Mouse (Mus musculus): Measurements from ENCODE around the gene Mnat1.

Mnat1 gene

DNA sequence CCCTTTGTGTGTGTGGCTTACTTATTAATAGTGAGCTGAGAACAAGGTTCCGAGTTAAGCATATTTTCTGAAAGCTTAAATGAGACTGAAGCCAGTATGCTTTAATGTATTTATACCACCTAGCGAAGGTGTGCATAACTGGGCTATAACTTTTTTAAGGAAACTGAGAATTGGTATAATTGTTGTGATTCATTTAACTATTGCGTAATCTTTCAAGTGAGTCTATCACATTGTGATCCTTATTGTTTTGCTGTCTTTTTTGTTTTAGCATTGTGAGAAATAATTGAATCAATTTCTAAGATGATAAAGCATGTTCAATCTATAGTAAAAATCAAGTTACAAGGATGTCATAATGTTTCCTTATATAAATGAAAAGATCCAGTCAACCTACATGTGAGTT lies 104.9 kb downstream of the Mnat1 start:
- in situ Hi-C loops (cut with MboI, MseI), result no loop called here

DNA sequence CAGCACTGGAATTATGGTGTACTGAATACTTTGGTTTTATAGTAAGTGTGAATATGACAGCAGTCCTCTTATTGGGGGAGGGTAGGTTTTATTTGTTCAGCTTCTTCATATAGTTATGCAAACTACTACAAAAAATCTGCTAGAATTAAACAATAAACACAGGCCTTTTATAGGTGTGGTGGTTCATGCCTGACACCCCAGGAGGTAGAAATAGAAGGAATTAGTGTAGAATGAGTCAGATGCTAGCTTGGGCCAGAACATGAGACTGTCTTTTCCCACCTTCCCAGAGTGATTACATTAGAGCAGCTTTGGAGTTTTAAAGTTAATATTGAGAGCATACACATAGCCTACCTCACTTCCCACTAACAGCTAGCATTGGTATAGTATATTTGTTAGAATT lies 106.7 kb downstream of the Mnat1 start:
- in situ Hi-C loops (cut with MboI, MseI), result no loop called here

DNA sequence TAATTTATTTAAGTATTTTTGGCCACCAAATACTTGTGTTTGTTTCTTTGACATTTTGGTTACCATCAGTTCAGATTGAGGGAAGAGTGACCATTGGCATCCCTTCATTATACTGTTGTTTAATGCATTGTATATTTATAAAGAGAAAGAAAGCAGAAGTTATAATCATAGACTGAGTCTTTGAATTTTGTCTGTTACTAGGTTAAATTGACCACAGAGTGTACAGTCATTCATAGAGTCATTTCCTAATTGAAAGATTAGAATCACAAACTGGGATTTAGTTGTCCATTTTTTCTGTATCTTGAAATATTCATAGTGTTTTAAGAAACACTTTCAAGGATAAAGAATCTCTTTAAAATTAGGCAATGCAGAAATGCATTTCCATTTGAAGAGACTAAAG lies 108.0 kb downstream of the Mnat1 start:
- in situ Hi-C loops (cut with MboI, MseI), result no loop called here

DNA sequence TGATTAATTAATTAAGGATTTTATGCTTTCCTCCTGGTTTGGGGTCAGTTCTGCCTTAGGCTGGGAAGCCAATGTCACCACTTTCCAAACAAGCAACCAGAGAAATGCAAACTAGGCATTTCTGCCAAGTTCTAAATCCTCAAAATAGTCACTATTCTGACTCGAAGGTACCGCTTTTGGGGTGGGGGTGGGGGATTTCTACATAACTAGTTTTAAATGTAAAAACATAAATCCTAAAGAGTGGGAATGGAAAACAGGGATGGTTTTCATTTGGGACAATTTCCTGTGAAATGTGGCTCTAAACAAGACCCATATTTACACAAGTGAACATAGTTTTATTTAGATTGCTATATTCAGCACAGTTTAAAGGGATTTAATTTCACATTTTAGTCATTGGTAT lies 109.1 kb downstream of the Mnat1 start:
- in situ Hi-C loops (cut with MboI, MseI), result no loop called here

DNA sequence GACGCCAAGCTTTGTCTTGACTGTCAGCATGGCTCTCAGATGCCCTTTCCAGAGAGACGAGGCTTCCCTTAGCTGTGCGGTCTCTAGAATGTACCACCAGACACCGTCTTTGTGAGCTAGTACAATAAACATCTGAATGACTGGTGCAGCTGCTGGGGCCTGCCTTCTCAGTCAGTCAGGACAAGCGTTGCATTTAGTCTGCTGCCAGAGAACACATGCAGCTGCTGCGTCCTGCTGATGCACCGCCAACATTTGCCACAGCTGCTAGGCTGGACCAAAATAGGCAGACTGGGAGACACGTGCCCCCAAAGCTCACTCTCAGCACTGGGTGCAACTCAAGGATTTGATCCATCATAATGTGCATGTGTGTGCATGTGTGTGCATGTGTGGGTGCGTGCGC lies 118.4 kb downstream of the Mnat1 start:
- in situ Hi-C loops (cut with MboI, MseI), result no loop called here

DNA sequence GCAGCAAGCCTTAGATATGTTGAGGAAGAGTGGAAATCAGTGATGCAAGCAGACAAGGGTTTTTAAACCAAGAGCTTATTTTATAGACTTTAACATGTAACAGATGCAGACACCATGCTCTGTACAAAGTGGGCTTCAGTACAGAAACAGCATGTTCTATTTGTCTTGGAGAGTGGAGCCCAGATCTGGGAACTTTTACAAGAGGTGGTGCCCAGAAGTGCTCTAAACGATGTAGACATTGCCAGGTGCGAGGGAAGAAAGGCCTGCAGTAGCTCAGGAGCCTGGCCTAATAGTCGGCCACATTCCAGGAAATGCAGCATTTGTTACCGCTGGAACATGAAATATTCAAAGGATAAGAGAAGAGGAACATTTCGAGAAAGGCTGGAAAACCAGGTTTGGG lies 122.2 kb downstream of the Mnat1 start:
- in situ Hi-C loops (cut with MboI, MseI), result no loop called here

DNA sequence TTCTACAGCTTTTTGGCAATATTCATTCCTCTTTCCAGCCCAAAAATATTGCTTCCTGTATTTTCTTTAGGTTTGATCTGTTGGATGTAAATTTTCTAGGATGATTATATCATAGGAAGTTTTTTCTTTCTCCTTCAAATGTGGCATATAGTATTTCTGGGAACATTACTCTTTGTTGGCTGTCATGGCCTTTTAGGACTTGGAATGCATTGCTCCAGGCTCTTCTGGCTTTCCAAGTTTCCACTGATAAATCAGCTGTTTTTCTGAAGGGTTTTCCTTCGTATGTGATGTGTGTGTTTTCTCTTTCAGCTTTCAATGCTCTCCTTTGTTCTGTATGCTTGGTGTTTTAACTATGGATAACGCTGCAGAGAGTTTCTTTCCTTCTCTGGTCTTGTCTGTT lies 131.5 kb downstream of the Mnat1 start:
- in situ Hi-C loops (cut with MboI, MseI), result no loop called here

DNA sequence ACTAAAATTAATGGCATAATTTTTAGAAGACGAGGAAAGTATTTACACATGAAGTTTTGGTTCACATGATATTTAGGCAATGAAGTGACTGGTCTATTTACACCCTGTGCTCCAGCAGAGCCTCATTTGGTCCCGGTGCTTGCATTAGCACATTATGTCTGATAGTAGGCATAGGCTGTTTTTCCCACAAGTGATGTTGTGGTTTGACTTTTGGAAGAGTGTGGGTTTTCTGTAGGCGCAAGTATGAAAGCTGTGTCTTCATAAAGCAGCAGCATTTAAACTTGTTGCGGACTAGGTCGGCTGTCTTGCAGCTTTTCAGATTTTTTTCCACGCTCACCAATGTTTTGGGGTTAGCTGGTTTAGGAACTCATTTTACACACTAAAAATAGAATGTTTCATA lies 135.8 kb downstream of the Mnat1 start:
- in situ Hi-C loops (cut with MboI, MseI), result no loop called here

DNA sequence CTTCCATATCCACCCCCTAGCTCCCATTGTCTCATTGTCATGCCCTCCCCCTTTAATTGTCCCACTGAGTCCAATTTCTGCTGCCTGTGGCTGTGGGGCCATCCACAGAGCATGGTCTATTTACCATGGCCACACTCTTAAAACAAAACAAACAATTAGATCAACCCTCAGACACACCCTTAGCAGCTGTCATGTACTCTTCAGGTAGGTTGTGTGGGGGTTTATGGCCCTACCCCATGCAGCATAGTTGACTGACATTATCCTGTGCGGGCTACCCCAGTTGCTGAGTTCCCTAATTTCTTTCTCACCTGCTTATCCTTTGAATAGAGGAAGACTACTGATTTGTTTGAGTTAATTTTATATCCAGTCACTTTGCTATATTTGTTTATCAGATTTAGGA lies 136.8 kb downstream of the Mnat1 start:
- in situ Hi-C loops (cut with MboI, MseI), result no loop called here

DNA sequence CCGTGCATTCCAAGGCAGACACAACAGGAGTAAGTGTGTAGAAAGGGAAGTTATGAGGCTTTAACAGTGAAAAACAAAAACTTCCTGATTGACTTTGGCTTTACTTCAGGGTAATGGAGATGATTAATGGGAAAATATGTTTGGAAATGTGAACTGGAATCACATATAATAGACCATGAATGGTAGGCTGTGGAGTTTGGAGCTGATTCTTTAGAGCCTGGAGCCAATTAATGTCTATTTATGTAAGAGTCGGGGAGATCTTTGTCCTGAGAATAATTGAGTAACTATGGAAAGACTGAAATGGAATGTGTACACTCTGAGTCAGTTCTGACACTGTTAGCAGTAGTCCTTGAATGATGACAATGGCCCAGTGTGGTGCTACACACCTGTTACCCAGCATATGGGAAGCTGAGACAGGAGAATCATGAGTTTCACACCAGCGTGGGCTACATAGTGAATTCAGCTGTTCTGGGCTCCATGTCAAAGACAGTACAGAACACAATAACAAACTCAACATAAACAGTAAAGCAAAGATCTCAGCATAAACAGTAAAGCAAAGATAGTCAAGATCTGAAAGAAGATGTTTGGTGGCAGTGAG lies 142.0 kb downstream of the Mnat1 start:
- in situ Hi-C loops (cut with MboI, MseI), result no loop called here

DNA sequence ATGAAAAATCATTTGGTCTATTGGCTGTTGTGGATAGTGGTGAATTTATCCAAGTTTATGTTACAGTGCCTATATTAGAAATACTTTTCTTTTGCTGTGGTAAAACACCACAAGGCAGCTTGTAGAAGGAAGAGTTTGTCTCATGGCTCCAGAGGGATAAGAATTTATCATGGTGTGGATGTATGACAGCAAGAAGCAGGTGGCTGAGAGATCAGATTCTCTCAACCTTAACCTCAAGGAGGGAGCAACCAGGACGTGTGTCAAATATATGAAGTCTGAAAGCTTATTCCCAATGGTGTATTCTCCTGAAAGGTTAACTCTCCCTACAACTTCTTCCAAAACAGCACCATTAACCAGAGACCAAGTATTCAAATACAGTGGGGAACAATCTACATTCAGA lies 143.1 kb downstream of the Mnat1 start:
- in situ Hi-C loops (cut with MboI, MseI), result no loop called here

DNA sequence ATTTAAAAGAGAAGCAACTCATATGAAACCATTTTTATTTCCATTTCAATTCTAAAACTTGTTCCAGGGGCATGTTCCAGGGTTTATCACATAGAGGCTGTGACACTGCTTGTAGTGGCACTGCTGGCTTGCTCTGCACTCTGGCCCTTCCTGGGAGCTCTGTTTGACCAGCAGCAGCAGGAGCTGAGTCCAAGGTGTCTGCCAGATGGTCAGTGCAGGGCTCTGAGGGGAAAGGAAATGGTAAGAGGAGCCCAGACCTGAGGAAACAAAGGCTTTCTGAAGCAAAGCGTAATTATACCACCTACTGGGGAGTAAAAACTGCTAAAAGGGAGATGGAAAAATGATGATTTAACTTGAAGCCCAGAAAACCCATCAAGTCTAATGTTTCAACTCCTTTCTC lies 145.0 kb downstream of the Mnat1 start:
- in situ Hi-C loops (cut with MboI, MseI), result no loop called here

DNA sequence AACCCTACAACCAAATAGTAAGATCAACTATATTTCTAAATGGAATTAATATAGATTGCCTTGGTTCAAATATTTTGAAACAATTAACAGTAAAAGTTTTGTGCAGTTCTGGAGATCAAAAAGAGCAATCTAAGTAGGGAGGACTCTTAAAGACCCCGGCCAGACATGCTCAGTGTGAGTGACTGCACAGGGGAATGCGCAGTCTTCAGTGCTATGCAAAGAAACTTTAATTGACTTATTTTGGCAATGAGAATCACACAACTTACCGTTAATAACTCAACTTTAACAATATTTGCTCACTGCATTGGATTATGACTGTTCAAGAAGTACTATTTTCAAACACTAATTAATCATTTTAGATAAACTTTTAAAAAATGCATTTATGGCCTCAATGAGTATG lies 146.0 kb downstream of the Mnat1 start:
- in situ Hi-C loops (cut with MboI, MseI), result no loop called here

DNA sequence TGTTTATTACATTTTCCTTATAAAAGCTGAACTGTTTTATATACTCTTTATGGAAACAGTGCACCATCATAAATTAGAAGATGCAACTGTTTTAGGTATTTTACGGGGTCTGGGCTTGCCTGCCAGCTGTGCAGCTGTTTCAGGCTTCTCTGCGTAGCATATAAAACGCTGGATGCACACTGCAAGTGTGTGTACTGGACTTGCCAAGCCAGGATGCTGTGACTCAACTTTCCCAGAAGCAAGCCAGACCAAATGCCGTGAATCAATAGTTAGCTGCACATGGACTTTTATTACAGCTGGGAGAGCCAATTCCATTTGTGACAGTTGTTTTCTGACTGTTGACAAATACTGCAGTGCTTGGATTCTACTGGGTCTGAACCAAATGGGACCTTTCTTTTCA lies 146.4 kb downstream of the Mnat1 start:
- in situ Hi-C loops (cut with MboI, MseI), result no loop called here

DNA sequence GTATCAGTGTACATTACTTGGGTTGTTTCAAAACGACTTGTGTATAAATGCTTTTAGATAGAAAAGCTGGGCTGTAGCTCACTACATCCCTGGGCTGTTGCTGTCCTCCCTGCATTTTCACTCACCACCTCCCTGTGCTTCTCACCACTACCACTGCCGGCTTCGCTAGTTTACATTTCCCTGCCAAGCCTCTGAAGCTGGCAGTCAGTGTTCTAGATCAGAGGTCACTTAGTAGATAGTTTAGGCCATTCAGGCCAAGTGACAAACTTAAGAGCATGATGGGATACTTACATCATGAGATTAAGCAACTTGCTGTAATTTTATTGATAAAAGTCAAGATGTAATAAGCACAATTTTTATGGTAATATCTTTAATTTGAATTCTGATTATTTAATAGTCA lies 151.4 kb downstream of the Mnat1 start:
- in situ Hi-C loops (cut with MboI, MseI), result no loop called here

DNA sequence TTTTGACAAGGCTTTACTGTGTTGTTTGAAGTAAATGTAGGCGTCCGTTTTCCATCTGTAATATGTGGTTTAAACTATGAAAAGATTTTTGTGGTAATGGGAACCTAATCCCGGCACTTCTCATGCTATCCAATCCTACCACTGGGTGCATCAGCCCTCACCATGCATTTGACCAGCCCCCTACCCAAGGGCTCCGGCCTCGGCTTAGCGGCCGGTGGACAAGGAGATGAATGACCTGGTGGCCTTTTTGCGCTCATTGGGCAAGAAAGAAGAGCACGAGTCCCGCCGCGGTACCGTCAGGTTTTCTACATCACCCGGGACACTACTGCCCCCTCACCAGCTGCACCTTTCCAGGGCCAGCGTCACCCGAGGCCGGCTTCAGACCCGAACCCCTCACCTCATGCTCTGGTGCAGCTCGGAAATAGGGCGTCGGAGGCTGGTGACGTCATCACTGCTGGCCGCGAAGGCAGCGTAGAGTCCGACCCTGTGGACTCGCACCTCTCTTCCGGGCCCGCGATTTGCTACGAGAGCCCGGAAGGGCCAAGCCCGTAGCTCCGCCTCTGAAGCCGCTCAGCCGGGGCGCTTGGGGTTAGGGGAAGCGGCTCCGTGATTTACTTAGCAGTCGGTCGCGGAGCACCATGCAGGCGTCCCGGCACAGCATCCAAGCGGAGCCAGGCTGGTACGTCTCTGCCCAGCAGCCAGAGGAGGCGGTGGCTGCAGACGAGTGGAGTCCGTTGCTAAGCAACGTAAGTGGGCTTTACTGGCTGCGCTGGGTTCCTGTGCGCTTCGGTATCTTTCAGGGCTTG lies 163.0 kb downstream of the Mnat1 start, which contains the start of the genes Trmt5 and Slc38a6:
Gene Trmt5 (minus strand): TSS at position 424 of the 806 bp plus-strand sequence.
Gene Slc38a6 (plus strand): TSS at position 493 of the 806 bp plus-strand sequence.
- in situ Hi-C loops (cut with MboI, MseI), result loop anchor here (5.0 kb wide), 1 partner anchor 79 kb away; no protein-coding TSS in a partner anchor

DNA sequence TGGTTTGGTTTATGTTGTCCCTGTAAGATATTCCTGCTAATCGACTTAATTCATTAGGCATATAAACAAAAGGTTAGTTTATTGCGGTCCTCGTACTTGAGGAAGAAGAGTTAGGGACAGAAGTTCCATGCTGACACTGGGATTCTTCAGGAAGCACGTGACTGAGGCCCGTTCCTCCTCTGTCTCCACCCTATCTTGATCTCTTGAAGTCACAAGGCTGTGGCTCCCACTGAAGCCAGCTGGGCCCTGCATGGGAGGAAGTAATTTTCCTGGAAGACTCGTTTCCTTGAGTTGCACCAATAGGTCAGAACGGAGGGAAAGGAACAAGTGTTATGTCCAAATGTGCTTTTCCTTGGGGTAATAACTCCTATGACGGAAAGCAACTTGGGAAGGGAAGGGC lies 164.1 kb downstream of the Mnat1 start:
- in situ Hi-C loops (cut with MboI, MseI), result loop anchor here (5.0 kb wide), 1 partner anchor 80 kb away; no protein-coding TSS in a partner anchor

DNA sequence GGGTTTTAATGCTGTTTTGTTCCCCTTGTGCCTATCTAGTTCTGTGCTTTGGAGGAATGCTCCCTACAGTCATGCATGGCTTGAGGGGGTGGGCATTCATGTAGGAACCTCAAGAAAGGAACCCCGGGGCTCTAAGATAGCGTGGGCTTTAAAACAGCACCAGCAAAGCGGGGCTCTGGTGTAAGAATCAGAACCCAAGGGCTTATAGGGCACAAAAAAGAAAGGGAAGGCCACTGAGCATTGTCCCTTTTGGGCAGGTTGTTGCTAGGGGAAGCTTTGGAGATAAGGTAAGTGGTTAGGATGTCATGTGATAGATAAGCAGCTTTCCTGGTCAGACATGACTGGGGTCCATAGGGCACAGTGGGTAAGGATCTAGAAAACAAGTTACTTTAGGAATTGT lies 165.1 kb downstream of the Mnat1 start:
- in situ Hi-C loops (cut with MboI, MseI), result loop anchor here (5.0 kb wide), 1 partner anchor 81 kb away; no protein-coding TSS in a partner anchor

DNA sequence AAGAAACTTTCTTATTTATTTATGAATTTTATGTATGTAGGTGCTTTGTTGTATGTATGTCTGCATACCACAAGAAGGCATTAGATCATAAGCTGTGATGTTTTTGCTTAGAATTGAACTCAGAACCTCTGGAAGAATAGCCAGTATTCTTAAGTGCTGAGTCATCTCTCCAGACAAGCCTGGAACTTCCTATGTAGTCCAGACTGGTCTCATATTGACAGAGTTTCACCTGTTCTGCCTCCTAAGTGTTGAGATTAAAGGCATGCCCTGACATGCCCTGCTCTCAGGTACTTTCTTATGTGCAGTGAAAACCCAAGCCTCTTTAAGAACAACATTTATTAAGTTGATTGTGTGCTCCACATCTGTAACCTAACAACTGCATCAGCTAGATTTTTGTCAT lies 171.4 kb downstream of the Mnat1 start:
- in situ Hi-C loops (cut with MboI, MseI), result loop anchor here (10.0 kb wide), 1 partner anchor 1300 kb away; no protein-coding TSS in a partner anchor

DNA sequence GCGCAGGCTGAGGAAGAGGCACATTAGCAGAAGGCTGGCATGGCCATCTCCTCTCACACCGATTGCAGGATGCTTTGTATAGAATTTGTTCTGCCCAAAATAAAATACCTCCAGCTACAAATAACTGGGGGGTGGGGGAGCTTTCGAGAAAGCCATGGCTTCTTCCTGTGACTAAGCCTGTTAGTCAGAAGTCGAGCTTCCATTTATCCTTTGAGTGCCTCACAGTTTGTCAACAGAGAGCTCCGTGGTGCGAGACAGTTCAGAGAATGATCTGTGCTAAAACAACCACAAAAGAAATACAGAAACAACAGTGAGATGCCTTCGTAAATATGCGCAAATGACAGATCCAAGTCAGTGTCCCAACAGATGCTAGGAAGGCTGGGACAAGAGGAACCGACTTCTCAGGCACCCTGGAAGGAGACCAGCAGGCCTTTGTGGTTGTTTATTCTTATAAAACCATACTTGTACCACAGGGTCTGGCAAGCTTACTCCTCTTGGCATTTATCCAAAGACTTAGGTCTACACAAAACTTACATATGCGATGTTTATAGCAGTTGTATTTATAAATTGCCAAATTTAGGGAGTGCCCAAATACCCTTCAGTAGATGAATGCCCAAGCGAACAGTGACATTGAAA lies 172.1 kb downstream of the Mnat1 start:
- in situ Hi-C loops (cut with MboI, MseI), result loop anchor here (10.0 kb wide), 1 partner anchor 1299 kb away; no protein-coding TSS in a partner anchor

DNA sequence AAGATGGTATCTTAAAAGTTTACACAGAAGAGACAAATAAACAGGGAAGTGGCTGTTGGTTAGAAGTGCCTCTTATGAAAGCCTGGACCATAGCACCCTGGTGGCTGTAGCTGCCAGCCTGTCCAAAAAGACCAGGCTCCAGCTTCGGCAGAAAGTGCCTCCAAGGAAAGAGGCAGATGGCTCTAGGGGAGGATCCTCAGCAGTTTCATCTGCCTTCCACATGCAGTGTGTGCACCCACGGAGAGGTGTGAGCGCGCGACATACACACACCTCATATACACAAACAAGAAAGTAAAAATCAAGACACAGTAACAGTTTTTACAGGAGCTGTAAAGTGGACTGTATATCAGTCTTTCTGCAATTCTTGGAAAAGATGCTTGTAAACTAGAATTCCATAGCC lies 175.1 kb downstream of the Mnat1 start:
- in situ Hi-C loops (cut with MboI, MseI), result loop anchor here (10.0 kb wide), 1 partner anchor 1296 kb away; no protein-coding TSS in a partner anchor

DNA sequence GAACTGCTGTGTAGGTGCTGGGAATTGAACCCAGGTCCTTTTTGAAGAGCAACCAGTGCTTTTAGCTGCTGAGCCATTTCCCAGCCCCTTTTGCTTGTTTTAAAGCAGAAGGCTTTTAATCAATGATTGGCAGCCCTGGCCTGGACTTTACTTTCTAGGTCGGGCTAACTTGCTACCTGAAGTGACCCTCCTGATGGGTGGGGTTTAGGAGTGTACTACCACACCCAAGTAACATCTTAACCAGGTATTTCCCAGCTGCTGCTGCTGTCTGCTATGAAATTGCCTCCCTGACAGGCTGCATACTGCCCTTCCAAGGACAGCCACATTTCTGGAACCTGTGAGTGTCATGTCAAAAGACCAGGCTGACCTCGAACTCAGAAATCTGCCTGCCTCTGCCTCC lies 177.0 kb downstream of the Mnat1 start:
- in situ Hi-C loops (cut with MboI, MseI), result no loop called here

Data from regulatory T cell (primary cell).